Mouse (Mus musculus) C2C12 (cell line): Measurements from ENCODE around the gene Nmnat3.

ENCODE experiments used
- CTCF ChIP-seq: IDR thresholded peaks from one replicate; pipeline ENCODE4 v1.5.1; 2011; ENCODE audit not compliant: control insufficient read depth, insufficient read depth, insufficient read length
- FOSL1 ChIP-seq: IDR thresholded peaks from one replicate; pipeline ENCODE4 v1.8.0; 2011; ENCODE audit warnings: mild to moderate bottlenecking, low read length; ENCODE audit not compliant: poor library complexity, insufficient read depth, severe bottlenecking
- MAX ChIP-seq: IDR thresholded peaks from one replicate; pipeline ENCODE4 v1.6.1; 2011; ENCODE audit warnings: mild to moderate bottlenecking, control low read depth
- MYOD1 ChIP-seq: IDR thresholded peaks from one replicate; pipeline ENCODE4 v1.6.1; 2011; ENCODE audit warnings: low read depth; ENCODE audit not compliant: control insufficient read depth, insufficient read length
- MYOG ChIP-seq: IDR thresholded peaks from one replicate; pipeline ENCODE4 v1.6.1; 2011; ENCODE audit not compliant: control insufficient read depth, insufficient read length; ENCODE audit errors: extremely low read depth
- USF1 ChIP-seq: IDR thresholded peaks from one replicate; pipeline ENCODE4 v1.6.1; 2011; ENCODE audit warnings: low read depth, mild to moderate bottlenecking, control low read depth, moderate library complexity

DNA sequence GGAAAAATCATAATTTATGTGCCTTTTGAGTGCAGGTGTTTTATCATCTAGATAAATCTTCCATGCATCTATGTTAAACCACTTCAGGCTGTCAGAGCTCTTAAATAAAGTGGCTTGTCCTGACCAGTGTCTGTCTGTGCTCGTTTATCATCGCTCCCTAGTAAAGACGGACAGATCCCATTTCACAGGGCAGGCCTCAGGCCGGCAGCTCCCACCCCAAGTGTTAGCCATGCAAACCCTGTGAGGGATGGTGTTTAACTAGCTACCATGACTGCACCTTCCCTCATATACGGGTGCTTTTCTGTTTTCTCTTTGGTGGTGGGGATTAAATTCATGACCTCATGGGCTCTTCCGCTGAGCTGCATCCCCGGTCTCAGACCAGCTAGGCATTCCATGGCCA, 13.3 kb downstream of the Nmnat3 start:
- TF ChIP-seq CTCF (no peak), USF1 (no peak), MYOG (no peak), MAX (no peak), MYOD1 (no peak), FOSL1 (no peak)
